In the genomic region with DNA sequence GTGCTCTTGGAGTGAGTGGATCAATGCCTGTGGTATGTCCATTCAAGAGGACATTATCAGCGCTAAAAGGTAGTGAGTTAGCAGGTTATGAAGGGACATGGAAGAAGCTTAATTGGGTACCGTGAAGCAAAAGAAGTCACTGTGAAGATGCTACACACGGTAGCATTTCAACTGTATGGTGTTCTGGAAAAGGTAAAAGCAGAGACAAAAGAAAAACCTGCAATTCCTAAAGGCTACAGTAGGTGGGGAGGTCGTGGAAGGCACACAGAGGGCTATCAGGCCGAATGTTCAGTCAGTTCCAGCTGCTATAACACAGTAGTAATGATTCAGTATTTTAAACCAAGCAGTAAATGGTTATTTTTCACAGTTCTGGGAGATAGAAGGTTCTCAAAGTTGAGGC, we compare ENCODE assay signal across 20 mouse cellular contexts. TPM values are rescaled to one million over a fixed set of nuclear protein-coding genes. Genes with fewer than 3 reads are reported as not detected.
DNase-seq lines count a peak whose midpoint lies in the region; ATAC-seq and TF ChIP-seq lines count a peak whose summit lies in the region.
"Had no signal": no experiment of that assay in that cellular context is flagged by ENCODE, and none has a peak within 500 bp of the region (broad histone marks: within the 10 kb centered on the region; RNA-seq: fewer than 3 reads in every experiment).

No protein-coding gene starts in this region.

- TF ChIP-seq CTCF in liver, postnatal 0 days (IDR thresholded peaks at IDR 0.05; ENCODE audit: low read depth): peak; percentile 35

- H3K9ac ChIP-seq in liver, postnatal 0 days (replicated peaks): no peak overlapping the region
- H3K9ac ChIP-seq in liver, embryonic 12.5 days: no peak overlapping the region
- H3K9ac ChIP-seq in hindbrain, embryonic 16.5 days (ENCODE audit: low read depth, low read length): no peak overlapping the region
- H3K9ac ChIP-seq: forebrain, embryonic 12.5 days; hindbrain, embryonic 12.5 days; kidney, embryonic 15.5 days; liver, embryonic 13.5 days; neural tube, embryonic 13.5 days had no signal

- no peaks in the 10 kb centered on the region for H3K36me3 ChIP-seq in liver, postnatal 0 days (replicated peaks; ENCODE audit: insufficient read depth, low read length)
- H3K36me3 ChIP-seq in liver, embryonic 12.5 days: no peaks in the 10 kb centered on the region
- no peaks in the 10 kb centered on the region for H3K36me3 ChIP-seq in splenic B cell, adult 2 months (ENCODE audit: control insufficient read depth, insufficient read depth, low read length, poor library complexity, severe bottlenecking)
- no peaks in the 10 kb centered on the region for H3K36me3 ChIP-seq in hindbrain, embryonic 16.5 days (ENCODE audit: control insufficient read depth, insufficient read depth, low read length)
- H3K36me3 ChIP-seq: forebrain, embryonic 12.5 days; hindbrain, embryonic 12.5 days; kidney, embryonic 15.5 days; limb, embryonic 10.5 days; liver, embryonic 13.5 days; neural tube, embryonic 13.5 days had no signal

- no peak overlapping the region for H3K27ac ChIP-seq in liver, postnatal 0 days (ENCODE audit: low read depth)
- no peak overlapping the region for H3K27ac ChIP-seq in liver, embryonic 12.5 days
- H3K27ac ChIP-seq in hindbrain, embryonic 16.5 days (ENCODE audit: low read depth, low read length): no peak overlapping the region
- H3K27ac ChIP-seq: forebrain, embryonic 12.5 days; hindbrain, embryonic 12.5 days; kidney, embryonic 15.5 days; layer of hippocampus, adult 2 months; limb, embryonic 10.5 days; liver, embryonic 13.5 days; neural tube, embryonic 13.5 days had no signal

- 55% methylated on average over 5 of the region's 5 CpGs for WGBS in liver, postnatal 0 days (ENCODE audit: insufficient replicate concordance)
- 39% methylated on average over 5 of the region's 5 CpGs for WGBS in liver, embryonic 12.5 days (ENCODE audit: insufficient replicate concordance)
- 57% methylated on average over 5 of the region's 5 CpGs for WGBS in hindbrain, embryonic 16.5 days

- no peaks in the 10 kb centered on the region for H3K9me3 ChIP-seq in liver, postnatal 0 days (ENCODE audit: low read length)
- no peaks in the 10 kb centered on the region for H3K9me3 ChIP-seq in liver, embryonic 12.5 days (replicated peaks)
- no peaks in the 10 kb centered on the region for H3K9me3 ChIP-seq in hindbrain, embryonic 16.5 days (ENCODE audit: control insufficient read depth, low read length)
- H3K9me3 ChIP-seq: forebrain, embryonic 12.5 days; hindbrain, embryonic 12.5 days; kidney, embryonic 15.5 days; limb, embryonic 10.5 days; liver, embryonic 13.5 days had no signal

- peaks cover 6% of the 10 kb centered on the region for H3K4me1 ChIP-seq in liver, postnatal 0 days (ENCODE audit: insufficient read depth)
- peaks cover 13% of the 10 kb centered on the region for H3K4me1 ChIP-seq in liver, embryonic 12.5 days
- peaks cover 8% of the 10 kb centered on the region for H3K4me1 ChIP-seq in hindbrain, embryonic 16.5 days (ENCODE audit: control insufficient read depth, insufficient read depth, low read depth, low read length)

- no peaks in the 10 kb centered on the region for H3K27me3 ChIP-seq in liver, postnatal 0 days (ENCODE audit: insufficient read depth, low read length)
- H3K27me3 ChIP-seq in liver, embryonic 12.5 days (replicated peaks): peaks cover 17% of the 10 kb centered on the region; the same call in 1 of the 2 replicates
- no peaks in the 10 kb centered on the region for H3K27me3 ChIP-seq in splenic B cell, adult 2 months (ENCODE audit: control insufficient read depth, insufficient read depth, low read length, poor library complexity, severe bottlenecking)
- peaks cover 9% of the 10 kb centered on the region; the same call in 1 of the 2 replicates for H3K27me3 ChIP-seq in hindbrain, embryonic 16.5 days (replicated peaks; ENCODE audit: control insufficient read depth, insufficient read depth, low read length)

- H3K4me3 ChIP-seq in liver, postnatal 0 days (ENCODE audit: low read depth, low read length): no peak overlapping the region
- H3K4me3 ChIP-seq in liver, embryonic 12.5 days: no peak overlapping the region
- H3K4me3 ChIP-seq in hindbrain, embryonic 16.5 days (ENCODE audit: low read length): no peak overlapping the region
- H3K4me3 ChIP-seq: forebrain, embryonic 12.5 days; hindbrain, embryonic 12.5 days; kidney, embryonic 15.5 days; layer of hippocampus, adult 2 months; limb, embryonic 10.5 days; liver, embryonic 13.5 days; neural tube, embryonic 13.5 days had no signal

- no peak for TF ChIP-seq EP300 in liver, postnatal 0 days (IDR thresholded peaks at IDR 0.05; ENCODE audit: low read depth)

- ATAC-seq in liver, postnatal 0 days: no peak
- no peak for ATAC-seq in liver, embryonic 12.5 days
- peak; percentile 60 for ATAC-seq in CD4-positive, CD25-positive, alpha-beta regulatory T cell, adult 4 months
- ATAC-seq in hindbrain, embryonic 16.5 days: no peak

- DNase-seq in liver, postnatal 0 days: no peak
- DNase-seq in induced T-regulatory cell, adult 2 months (ENCODE audit: low read depth): peak; percentile 69
- peak; percentile 61 for DNase-seq in splenic B cell, adult 2 months (ENCODE audit: low read depth, low spot score)
- no peak for DNase-seq in liver
- DNase-seq: cerebellum, adult 9-11 months; embryo, embryonic 11 days; gastrocnemius, postnatal 14 days; liver, embryonic 13.5 days; right cerebral cortex, postnatal 25 days had no signal

- no peak overlapping the region for H3K4me2 ChIP-seq in liver, postnatal 0 days (ENCODE audit: low read depth, low read length)
- no peak overlapping the region for H3K4me2 ChIP-seq in liver, embryonic 12.5 days
- H3K4me2 ChIP-seq in hindbrain, embryonic 16.5 days (ENCODE audit: low read length): no peak overlapping the region
- H3K4me2 ChIP-seq: forebrain, embryonic 12.5 days; hindbrain, embryonic 12.5 days; kidney, embryonic 15.5 days; liver, embryonic 13.5 days; midbrain, embryonic 11.5 days; neural tube, embryonic 13.5 days had no signal

RNA-seq across cellular contexts. Expression of a gene that starts 4.1 kb away (rescaled TPM):
- 4.3 and 4.5 TPM in 2 replicates for polyA plus RNA-seq in liver, postnatal 0 days (2015; fragmentation: Nextera tagmentation; extraction: Ambion mirVana)
- 5.4 and 5.7 TPM in 2 replicates for polyA plus RNA-seq in liver, embryonic 12.5 days (2016; fragmentation: Nextera tagmentation; extraction: Ambion mirVana)
- 1 to 10 TPM; 1.7 to 2.2 TPM for polyA plus RNA-seq in CD4-positive, CD25-positive, alpha-beta regulatory T cell, adult 4 months (2017; shearing (Covaris generic))
- 0.59 and 0.62 TPM in 2 replicates for polyA plus RNA-seq in hindbrain, embryonic 16.5 days (2015; fragmentation: Nextera tagmentation; extraction: Ambion mirVana)
- polyA plus RNA-seq: frontal cortex, adult 2 months had no signal

RNA-seq across cellular contexts. Expression of a gene that starts 28.3 kb away (rescaled TPM):
- polyA plus RNA-seq in liver, postnatal 0 days (2015; fragmentation: Nextera tagmentation; extraction: Ambion mirVana): 0.08 TPM in 1 of 2 replicates, not detected in the other
- 0.38 and 0.61 TPM in 2 replicates for polyA plus RNA-seq in liver, embryonic 12.5 days (2016; fragmentation: Nextera tagmentation; extraction: Ambion mirVana)
- polyA plus RNA-seq in CD4-positive, CD25-positive, alpha-beta regulatory T cell, adult 4 months (2017; shearing (Covaris generic)): 1 to 10 TPM; 5.3 to 6.2 TPM
- 0.27 and 0.28 TPM in 2 replicates for polyA plus RNA-seq in hindbrain, embryonic 16.5 days (2015; fragmentation: Nextera tagmentation; extraction: Ambion mirVana)
- polyA plus RNA-seq: frontal cortex, adult 2 months had no signal

RNA-seq across cellular contexts. Expression of a gene that starts 37.6 kb away (rescaled TPM):
- 0.19 and 0.20 TPM in 2 replicates for polyA plus RNA-seq in liver, postnatal 0 days (2015; fragmentation: Nextera tagmentation; extraction: Ambion mirVana)
- 0.19 and 0.30 TPM in 2 replicates for polyA plus RNA-seq in liver, embryonic 12.5 days (2016; fragmentation: Nextera tagmentation; extraction: Ambion mirVana)
- not detected for polyA plus RNA-seq in CD4-positive, CD25-positive, alpha-beta regulatory T cell, adult 4 months (2017; shearing (Covaris generic))
- polyA plus RNA-seq in hindbrain, embryonic 16.5 days (2015; fragmentation: Nextera tagmentation; extraction: Ambion mirVana): 1.2 and 1.3 TPM in 2 replicates
- polyA plus RNA-seq: frontal cortex, adult 2 months; limb, embryonic 10.5 days; midbrain, embryonic 11.5 days had no signal

Comparison
In these comparisons a context has a peak if more than half of its experiments do, and no peak if none do; other contexts are left out.
1. DNase-seq: peak in induced T-regulatory cell, adult 2 months (single experiment) and splenic B cell, adult 2 months (single experiment); none in liver, postnatal 0 days (single experiment) and liver (single experiment).